13 mouse cellular contexts compared by ENCODE assay signal in genomic region chr4:150235585-150235984, GRCm38 (mm10). TPM values are rescaled to one million over a fixed set of nuclear protein-coding genes. Genes with fewer than 3 reads are reported as not detected.
DNase-seq lines count a peak whose midpoint lies in the region; ATAC-seq and TF ChIP-seq lines count a peak whose summit lies in the region.
"Had no signal": no experiment of that assay in that cellular context is flagged by ENCODE, and none has a peak within 500 bp of the region (broad histone marks: within the 10 kb centered on the region; RNA-seq: fewer than 3 reads in every experiment).

No protein-coding gene starts in this region.

- H3K27me3 ChIP-seq in heart, embryonic 11.5 days (ENCODE audit: control insufficient read depth, insufficient read depth, low read length): no peaks in the 10 kb centered on the region
- no peaks in the 10 kb centered on the region for H3K27me3 ChIP-seq in heart, embryonic 12.5 days (replicated peaks)
- no peaks in the 10 kb centered on the region for H3K27me3 ChIP-seq in liver, adult 2 months (ENCODE audit: control insufficient read depth, insufficient read depth, low read length)
- H3K27me3 ChIP-seq in liver, postnatal 0 days (ENCODE audit: insufficient read depth, low read length): no peaks in the 10 kb centered on the region
- H3K27me3 ChIP-seq in embryonic facial prominence, embryonic 10.5 days (replicated peaks; ENCODE audit: low read depth, poor library complexity, severe bottlenecking): peaks cover 10% of the 10 kb centered on the region; the same call in 1 of the 2 replicates
- no peaks in the 10 kb centered on the region for H3K27me3 ChIP-seq in limb, embryonic 15.5 days
- no peaks in the 10 kb centered on the region for H3K27me3 ChIP-seq in kidney, adult 2 months (replicated peaks; ENCODE audit: control insufficient read depth, insufficient read depth, low read length)

- TF ChIP-seq POLR2A in liver, adult 2 months (IDR thresholded peaks at IDR 0.05; ENCODE audit: extremely low read depth, insufficient read depth, low read length): no peak
- TF ChIP-seq POLR2A in kidney, adult 2 months (IDR thresholded peaks at IDR 0.05; ENCODE audit: low read depth, low read length): no peak

- peaks cover 13% of the 10 kb centered on the region for H3K79me2 ChIP-seq in liver, adult 2 months (ENCODE audit: control insufficient read depth, insufficient read depth, low read length)

- H3K4me1 ChIP-seq in heart, embryonic 11.5 days (ENCODE audit: control insufficient read depth, insufficient read depth, low read length): peaks cover 39% of the 10 kb centered on the region
- H3K4me1 ChIP-seq in heart, embryonic 12.5 days (replicated peaks): peaks cover 42% of the 10 kb centered on the region
- H3K4me1 ChIP-seq in liver, adult 2 months (ENCODE audit: control insufficient read depth, insufficient read depth, low read length): peaks cover 22% of the 10 kb centered on the region
- H3K4me1 ChIP-seq in liver, postnatal 0 days (ENCODE audit: insufficient read depth): peaks cover 24% of the 10 kb centered on the region
- H3K4me1 ChIP-seq in embryonic facial prominence, embryonic 10.5 days: peaks cover 64% of the 10 kb centered on the region
- peaks cover 59% of the 10 kb centered on the region for H3K4me1 ChIP-seq in limb, embryonic 15.5 days
- H3K4me1 ChIP-seq in kidney, adult 2 months (ENCODE audit: control insufficient read depth, insufficient read depth, low read length): peaks cover 28% of the 10 kb centered on the region

- 74% methylated on average over 4 of the region's 4 CpGs for whole genome bisulfite sequencing in heart, embryonic 11.5 days (ENCODE audit: insufficient replicate concordance)
- 78% methylated on average over 4 of the region's 4 CpGs for WGBS in heart, embryonic 12.5 days
- WGBS in liver, adult 2 months: 55% methylated on average over 4 of the region's 4 CpGs
- 75% methylated on average over 4 of the region's 4 CpGs for WGBS in liver, postnatal 0 days (ENCODE audit: insufficient replicate concordance)
- 81% methylated on average over 4 of the region's 4 CpGs for WGBS in embryonic facial prominence, embryonic 10.5 days
- 80% methylated on average over 4 of the region's 4 CpGs for WGBS in limb, embryonic 15.5 days
- WGBS in kidney, adult 2 months: 70% methylated on average over 4 of the region's 4 CpGs

- H3K9ac ChIP-seq in heart, embryonic 11.5 days (ENCODE audit: low read depth, low read length): no peak overlapping the region
- no peak overlapping the region for H3K9ac ChIP-seq in heart, embryonic 12.5 days
- H3K9ac ChIP-seq in liver, adult 2 months (ENCODE audit: low read depth, low read length): no peak overlapping the region
- H3K9ac ChIP-seq in liver, postnatal 0 days (replicated peaks): no peak overlapping the region
- H3K9ac ChIP-seq in limb, embryonic 15.5 days: no peak overlapping the region

- H3K36me3 ChIP-seq in heart, embryonic 11.5 days (ENCODE audit: control insufficient read depth, insufficient read depth, low read length): peaks cover 6% of the 10 kb centered on the region
- peaks cover 16% of the 10 kb centered on the region for H3K36me3 ChIP-seq in heart, embryonic 12.5 days
- H3K36me3 ChIP-seq in liver, adult 2 months (ENCODE audit: control insufficient read depth, insufficient read depth, low read length): peaks cover 8% of the 10 kb centered on the region; the same call in 1 of the 2 replicates
- peaks cover 3% of the 10 kb centered on the region for H3K36me3 ChIP-seq in liver, postnatal 0 days (replicated peaks; ENCODE audit: insufficient read depth, low read length)
- peaks cover 18% of the 10 kb centered on the region for H3K36me3 ChIP-seq in embryonic facial prominence, embryonic 10.5 days (replicated peaks)
- H3K36me3 ChIP-seq in limb, embryonic 15.5 days: peaks cover 5% of the 10 kb centered on the region; the same call in 1 of the 2 replicates
- no peaks in the 10 kb centered on the region; the same call in 1 of the 2 replicates for H3K36me3 ChIP-seq in kidney, adult 2 months (ENCODE audit: control insufficient read depth, insufficient read depth, low read length)

- no peak overlapping the region for H3K4me3 ChIP-seq in heart, embryonic 11.5 days (ENCODE audit: low read depth, low read length)
- H3K4me3 ChIP-seq in heart, embryonic 12.5 days: no peak overlapping the region
- H3K4me3 ChIP-seq in liver, adult 2 months (ENCODE audit: insufficient read depth, low read depth, low read length): no peak overlapping the region
- no peak overlapping the region for H3K4me3 ChIP-seq in liver, postnatal 0 days (ENCODE audit: low read depth, low read length)
- H3K4me3 ChIP-seq in embryonic facial prominence, embryonic 10.5 days: no peak overlapping the region
- H3K4me3 ChIP-seq in limb, embryonic 15.5 days: no peak overlapping the region
- H3K4me3 ChIP-seq in kidney, adult 2 months (ENCODE audit: insufficient read depth, low read depth, low read length): no peak overlapping the region

- TF ChIP-seq CTCF in liver, adult 2 months (IDR thresholded peaks at IDR 0.05; ENCODE audit: low read depth, low read length): no peak
- no peak for TF ChIP-seq CTCF in liver, postnatal 0 days (IDR thresholded peaks at IDR 0.05; ENCODE audit: low read depth)
- TF ChIP-seq CTCF in kidney, adult 2 months (conservative IDR thresholded peaks at IDR 0.05; ENCODE audit: insufficient read depth, insufficient read length, low read depth, low read length): no peak

- H3K4me2 ChIP-seq in heart, embryonic 11.5 days: no peak overlapping the region
- no peak overlapping the region for H3K4me2 ChIP-seq in heart, embryonic 12.5 days
- no peak overlapping the region for H3K4me2 ChIP-seq in liver, postnatal 0 days (ENCODE audit: low read depth, low read length)
- no peak overlapping the region for H3K4me2 ChIP-seq in limb, embryonic 15.5 days

- no peaks in the 10 kb centered on the region for H3K9me3 ChIP-seq in heart, embryonic 11.5 days (replicated peaks; ENCODE audit: control insufficient read depth, low read length)
- no peaks in the 10 kb centered on the region for H3K9me3 ChIP-seq in heart, embryonic 12.5 days (replicated peaks)
- no peaks in the 10 kb centered on the region for H3K9me3 ChIP-seq in liver, postnatal 0 days (ENCODE audit: low read length)
- no peaks in the 10 kb centered on the region for H3K9me3 ChIP-seq in embryonic facial prominence, embryonic 10.5 days
- H3K9me3 ChIP-seq in limb, embryonic 15.5 days: no peaks in the 10 kb centered on the region

- no peak for ATAC-seq in heart, embryonic 11.5 days (replicated peaks; ENCODE audit: insufficient number of reproducible peaks, low FRiP score, low TSS enrichment)
- ATAC-seq in heart, embryonic 12.5 days (ENCODE audit: insufficient number of reproducible peaks, low FRiP score): no peak
- ATAC-seq in liver, postnatal 0 days: no peak
- no peak for ATAC-seq in limb, embryonic 15.5 days (ENCODE audit: insufficient number of reproducible peaks, low FRiP score, low TSS enrichment, low read depth)
- ATAC-seq: intestine, postnatal 0 days had no signal

- peak overlapping the region; percentile 24 for H3K27ac ChIP-seq in heart, embryonic 11.5 days (ENCODE audit: low read depth, low read length)
- no peak overlapping the region for H3K27ac ChIP-seq in heart, embryonic 12.5 days (ENCODE audit: poor library complexity, severe bottlenecking)
- H3K27ac ChIP-seq in liver, adult 2 months (replicated peaks; ENCODE audit: insufficient read depth, low read depth, low read length): no peak overlapping the region; the same call in 1 of the 2 replicates
- no peak overlapping the region for H3K27ac ChIP-seq in liver, postnatal 0 days (ENCODE audit: low read depth)
- peak overlapping the region; percentile 100 for H3K27ac ChIP-seq in embryonic facial prominence, embryonic 10.5 days (replicated peaks)
- peak overlapping the region; percentile 73 for H3K27ac ChIP-seq in limb, embryonic 15.5 days
- H3K27ac ChIP-seq in kidney, adult 2 months (ENCODE audit: insufficient read depth, low read depth, low read length): no peak overlapping the region

- peak; percentile 68 for DNase-seq in liver, adult 2 months (ENCODE audit: extremely low read depth, low read depth, low spot score)
- DNase-seq in liver, postnatal 0 days: no peak
- DNase-seq in embryonic facial prominence, embryonic 10.5 days (ENCODE audit: low spot score): no peak
- DNase-seq in left cerebral cortex, adult 8-10 months (ENCODE audit: low spot score in 2 of 2): no peak
- DNase-seq in kidney, adult 2 months: no peak
- DNase-seq: gastrocnemius, postnatal 36 days; lung, postnatal 14 days had no signal

- TF ChIP-seq EP300 in liver, postnatal 0 days (IDR thresholded peaks at IDR 0.05; ENCODE audit: low read depth): no peak

RNA-seq across cellular contexts. Expression of gene Eno1, which starts 0.9 kb away (rescaled TPM):
- 2,057 and 2,150 TPM in 2 replicates for polyA plus RNA-seq in heart, embryonic 11.5 days (2014; fragmentation: Nextera tagmentation; extraction: Ambion mirVana)
- polyA plus RNA-seq in heart, embryonic 12.5 days (2016; fragmentation: Nextera tagmentation; extraction: Ambion mirVana): 2,142 and 2,173 TPM in 2 replicates
- 386 and 392 TPM in 2 replicates for total RNA-seq in liver, adult 2 months (2014; rRNA removed)
- 283 and 350 TPM in 2 replicates for polyA plus RNA-seq in liver, adult 2 months (2012; rRNA removed)
- polyA plus RNA-seq in liver, postnatal 0 days (2015; fragmentation: Nextera tagmentation; extraction: Ambion mirVana): 574 and 747 TPM in 2 replicates
- polyA plus RNA-seq in embryonic facial prominence, embryonic 10.5 days (2016; fragmentation: Nextera tagmentation; extraction: Ambion mirVana): 3,458 and 4,025 TPM in 2 replicates
- polyA plus RNA-seq in limb, embryonic 15.5 days (2015; fragmentation: Nextera tagmentation; extraction: Ambion mirVana): 1,599 and 1,772 TPM in 2 replicates
- total RNA-seq in left cerebral cortex, adult 8-10 months (2022): 100 to 1,000 TPM; 450 to 494 (median 470) TPM
- 630 and 636 TPM in 2 replicates for polyA plus RNA-seq in kidney, adult 2 months (2012; rRNA removed)

RNA-seq across cellular contexts. Expression of gene Car6, which starts 34.5 kb away (rescaled TPM):
- polyA plus RNA-seq in heart, embryonic 11.5 days (2014; fragmentation: Nextera tagmentation; extraction: Ambion mirVana): 0.32 TPM in 1 of 2 replicates, not detected in the other
- not detected in 2 replicates for polyA plus RNA-seq in heart, embryonic 12.5 days (2016; fragmentation: Nextera tagmentation; extraction: Ambion mirVana)
- total RNA-seq in liver, adult 2 months (2014; rRNA removed): not detected in 2 replicates
- polyA plus RNA-seq in liver, adult 2 months (2012; rRNA removed): not detected in 2 replicates
- polyA plus RNA-seq in liver, postnatal 0 days (2015; fragmentation: Nextera tagmentation; extraction: Ambion mirVana): not detected in 2 replicates
- polyA plus RNA-seq in embryonic facial prominence, embryonic 10.5 days (2016; fragmentation: Nextera tagmentation; extraction: Ambion mirVana): 0.27 TPM in 1 of 2 replicates, not detected in the other
- 0.20 and 0.50 TPM in 2 replicates for polyA plus RNA-seq in limb, embryonic 15.5 days (2015; fragmentation: Nextera tagmentation; extraction: Ambion mirVana)
- not detected for total RNA-seq in left cerebral cortex, adult 8-10 months (2022)
- polyA plus RNA-seq in kidney, adult 2 months (2012; rRNA removed): not detected in 2 replicates
- total RNA-seq: layer of hippocampus, adult 18-20 months; left cerebral cortex, postnatal 25 days had no signal
- polyA plus RNA-seq: intestine, postnatal 0 days had no signal

RNA-seq across cellular contexts. Expression of gene Rere, which starts 45.9 kb away (rescaled TPM):
- polyA plus RNA-seq in heart, embryonic 11.5 days (2014; fragmentation: Nextera tagmentation; extraction: Ambion mirVana): 26.0 and 29.1 TPM in 2 replicates
- polyA plus RNA-seq in heart, embryonic 12.5 days (2016; fragmentation: Nextera tagmentation; extraction: Ambion mirVana): 29.5 and 37.9 TPM in 2 replicates
- total RNA-seq in liver, adult 2 months (2014; rRNA removed): 10.0 and 10.7 TPM in 2 replicates
- 5.8 and 8.8 TPM in 2 replicates for polyA plus RNA-seq in liver, adult 2 months (2012; rRNA removed)
- 4.3 and 4.8 TPM in 2 replicates for polyA plus RNA-seq in liver, postnatal 0 days (2015; fragmentation: Nextera tagmentation; extraction: Ambion mirVana)
- 26.1 and 31.4 TPM in 2 replicates for polyA plus RNA-seq in embryonic facial prominence, embryonic 10.5 days (2016; fragmentation: Nextera tagmentation; extraction: Ambion mirVana)
- polyA plus RNA-seq in limb, embryonic 15.5 days (2015; fragmentation: Nextera tagmentation; extraction: Ambion mirVana): 18.4 and 19.7 TPM in 2 replicates
- total RNA-seq in left cerebral cortex, adult 8-10 months (2022): 100 to 1,000 TPM in 1 of 4 experiments, 10 to 100 TPM in 3; 86.6 to 105 (median 93.5) TPM
- 45.6 and 58.8 TPM in 2 replicates for polyA plus RNA-seq in kidney, adult 2 months (2012; rRNA removed)

Comparison
In these comparisons a context has a peak if more than half of its experiments do, and no peak if none do; other contexts are left out.
1. H3K27ac ChIP-seq: peak in heart, embryonic 11.5 days (single experiment), embryonic facial prominence, embryonic 10.5 days (single experiment) and limb, embryonic 15.5 days (single experiment); none in heart, embryonic 12.5 days (single experiment), liver, adult 2 months (single experiment), liver, postnatal 0 days (single experiment) and kidney, adult 2 months (single experiment).